Mouse (Mus musculus) 3134 (cell line): Measurements from ENCODE around the gene Pde3a.

Experiments
- DNase-seq: peaks from one replicate; pipeline ENCODE4 v3.0.0-alpha.2; 2011; ENCODE audit warnings: low spot score; ENCODE audit not compliant: insufficient read length; ENCODE audit errors: extremely low read depth

Pde3a gene

GRCm38 (mm10) chr6:141248691-141249584 lies at the start of gene Pde3a:
TSS of gene Pde3a (plus strand) at chr6:141249269.
- no peak for DNase-seq

- no peak for DNase-seq
These were observed 48.9 kb upstream of the Pde3a start for GRCm38 (mm10) chr6:141200173-141200615.

DNA sequence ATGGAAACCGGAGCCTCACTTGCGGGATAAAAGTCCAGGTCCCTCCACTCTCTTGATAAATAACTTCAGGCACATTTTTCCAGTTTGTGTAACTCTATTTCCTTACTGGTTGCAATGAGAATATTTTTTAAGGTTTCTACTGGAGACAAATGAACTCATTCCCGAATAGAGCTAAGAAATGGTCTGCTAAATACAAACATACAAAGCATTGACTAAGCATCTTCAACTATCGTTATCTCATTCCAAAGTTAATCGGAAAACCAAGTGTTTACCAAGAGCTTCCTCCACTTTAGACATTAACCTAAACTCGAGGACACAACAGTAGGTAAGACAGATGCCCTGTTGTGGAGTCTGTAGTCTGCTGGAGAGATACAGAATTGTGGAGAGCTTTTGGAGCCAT lies 41.5 kb upstream of the Pde3a start:
- DNase-seq = no peak

DNA sequence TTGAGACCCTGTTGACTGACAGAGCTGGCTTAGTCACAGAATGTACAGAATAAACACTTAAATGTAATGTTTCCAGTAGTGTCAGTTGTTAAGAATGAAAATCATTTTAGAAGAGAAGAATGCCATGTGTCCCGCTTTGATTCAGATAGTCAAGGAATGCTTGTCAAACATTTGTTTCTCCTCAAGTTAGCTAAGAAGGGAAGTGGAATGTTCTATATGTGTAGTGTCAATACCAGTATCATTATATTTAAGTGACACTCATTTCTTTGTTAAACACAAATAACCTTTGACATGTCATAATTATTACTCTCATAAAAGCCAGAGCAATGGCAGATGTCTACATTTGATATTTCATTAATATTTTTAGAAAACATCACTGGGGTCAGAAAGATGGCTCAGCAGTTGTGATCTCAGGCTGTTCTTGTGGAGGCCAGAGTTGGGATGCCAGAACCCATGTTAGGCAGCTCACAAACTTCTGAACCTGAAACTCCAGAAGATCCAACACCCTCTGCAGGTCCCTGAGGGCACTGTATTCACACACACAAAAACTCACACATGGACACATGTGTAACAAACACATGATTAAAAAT lies 40.7 kb upstream of the Pde3a start:
- no peak for DNase-seq

DNA sequence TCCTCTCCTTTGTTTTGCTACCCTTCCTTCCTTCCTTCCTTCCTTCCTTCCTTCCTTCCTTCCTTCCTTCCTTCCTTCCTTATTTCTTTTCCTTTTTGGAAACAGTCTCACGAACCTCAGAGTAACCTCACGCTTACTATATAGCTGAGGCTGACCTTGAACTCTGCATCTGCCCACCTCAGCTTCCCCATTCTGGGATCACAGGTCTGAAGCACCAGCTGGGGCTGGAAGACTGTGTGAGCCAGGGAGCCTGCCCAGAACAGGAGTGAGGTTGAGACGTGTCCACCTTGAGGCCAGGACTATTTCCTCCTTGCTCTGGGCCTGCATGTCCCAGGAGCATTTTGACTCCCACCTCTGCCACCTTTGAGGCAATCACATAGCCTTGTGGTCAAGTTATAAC lies 39.0 kb upstream of the Pde3a start:
- DNase-seq = no peak

DNA sequence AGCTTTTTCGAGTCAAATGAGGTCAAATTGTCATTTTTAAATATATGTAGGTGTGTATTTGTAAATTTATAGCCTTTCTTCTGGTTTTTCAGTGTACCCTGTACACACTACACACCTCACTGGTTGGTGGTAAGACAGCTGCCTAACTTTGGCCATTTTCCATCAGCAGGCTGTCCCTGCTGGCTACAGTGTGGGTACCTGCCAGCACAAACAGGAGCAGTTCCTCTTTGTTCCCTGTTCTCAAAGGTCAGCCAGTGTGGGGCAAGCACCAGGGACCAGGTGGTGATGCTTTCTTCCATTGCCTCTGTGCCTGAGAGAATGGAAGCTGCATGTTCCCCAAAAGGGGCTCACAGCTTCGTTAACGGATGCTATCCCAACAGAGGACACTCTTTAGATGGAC lies 28.0 kb upstream of the Pde3a start:
- no peak for DNase-seq

- no peak for DNase-seq
These were observed 22.0 kb upstream of the Pde3a start for GRCm38 (mm10) chr6:141226851-141227657.

- DNase-seq = no peak
These were observed 21.4 kb upstream of the Pde3a start for GRCm38 (mm10) chr6:141227658-141228005.

DNA sequence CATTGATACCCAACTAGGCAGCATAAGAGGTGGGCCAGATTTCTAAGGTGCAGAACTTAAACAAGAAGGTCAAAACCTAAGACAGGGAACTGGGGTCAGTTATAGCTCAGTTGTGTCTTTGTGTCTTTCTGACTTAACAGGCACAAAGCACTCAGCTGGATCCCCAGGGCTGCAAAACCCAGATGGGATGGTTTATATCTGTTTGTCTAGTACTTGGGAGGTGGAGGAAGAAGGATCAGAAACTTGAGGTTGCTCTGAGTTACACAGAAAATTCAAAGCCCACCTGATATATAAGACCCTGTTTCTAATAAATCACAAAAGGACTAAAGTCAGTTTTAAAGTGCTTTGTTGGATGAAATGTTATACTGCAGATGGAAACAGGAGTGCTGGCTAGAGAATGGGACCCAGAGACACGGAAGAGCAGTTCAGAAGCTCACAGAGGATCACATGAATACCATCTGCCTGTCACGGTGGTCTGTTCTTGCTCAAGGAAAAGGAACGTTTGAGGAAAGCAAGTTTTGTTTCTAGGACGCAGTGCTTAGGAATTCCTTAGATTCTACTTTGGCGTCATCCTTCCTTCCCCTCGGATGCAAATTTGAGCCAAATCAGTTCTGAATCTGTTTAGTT lies 16.2 kb upstream of the Pde3a start:
- no peak for DNase-seq

- DNase-seq = no peak
These were observed 7.3 kb upstream of the Pde3a start for GRCm38 (mm10) chr6:141241809-141242208.

DNA sequence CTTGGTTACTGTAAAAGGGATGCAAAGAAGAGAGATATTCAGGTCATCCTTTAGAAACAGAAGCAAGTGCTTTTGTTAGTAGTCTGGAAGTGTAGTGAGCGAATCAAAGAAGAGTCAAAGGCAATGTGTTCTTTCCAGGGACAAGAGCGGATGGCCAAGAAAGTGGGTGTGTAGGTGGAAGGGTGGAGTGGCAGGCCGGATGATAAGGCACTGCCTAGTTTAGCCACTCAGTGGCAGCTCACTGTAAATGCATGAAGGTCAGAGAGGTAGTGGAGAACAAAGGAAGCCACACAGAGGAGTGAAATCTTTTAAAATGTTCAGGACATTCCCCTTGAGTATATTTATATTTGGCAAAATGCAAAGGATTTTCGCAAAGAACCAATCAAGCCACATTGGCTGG lies 4.0 kb upstream of the Pde3a start:
- no peak for DNase-seq

DNA sequence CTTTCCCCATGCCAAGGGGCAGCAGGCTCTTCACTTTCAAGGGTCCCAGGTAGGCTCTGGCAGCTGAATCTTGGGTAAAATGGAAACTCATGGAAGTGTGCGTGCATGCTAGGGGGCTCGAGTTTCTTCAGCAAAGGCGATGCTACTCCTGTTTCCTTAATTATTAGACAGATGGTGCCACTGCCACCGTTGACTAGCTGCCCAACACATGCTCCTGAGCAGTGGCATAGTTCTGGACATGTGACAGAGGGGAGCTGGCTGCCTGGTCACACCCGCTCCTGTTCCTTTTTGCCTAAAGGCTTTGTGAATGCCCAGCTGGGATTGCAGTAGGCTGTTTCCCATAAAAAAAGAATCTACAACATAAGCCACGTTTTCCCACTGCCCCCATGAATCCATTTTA lies 2.7 kb upstream of the Pde3a start:
- no peak for DNase-seq

DNA sequence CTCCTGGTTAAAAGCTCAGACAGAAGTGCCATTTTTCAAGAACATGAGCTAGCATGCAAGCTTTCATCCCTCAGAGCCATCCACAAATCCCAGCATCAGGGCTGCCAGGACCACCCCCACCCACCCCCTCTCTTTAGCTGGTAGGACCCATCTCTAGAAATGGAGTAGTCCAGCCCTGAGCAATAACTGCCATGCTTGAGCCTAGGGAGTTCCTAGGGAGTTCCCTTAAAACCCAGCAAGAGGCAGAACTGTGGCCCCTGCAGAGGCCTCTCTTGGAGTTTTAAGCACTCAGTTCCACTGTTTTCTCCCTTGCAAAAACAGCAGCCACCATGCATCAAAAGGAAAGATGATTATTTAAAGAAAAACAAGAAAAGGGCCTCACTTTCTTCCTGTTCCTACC lies 988 bp upstream of the Pde3a start:
- DNase-seq = no peak

DNA sequence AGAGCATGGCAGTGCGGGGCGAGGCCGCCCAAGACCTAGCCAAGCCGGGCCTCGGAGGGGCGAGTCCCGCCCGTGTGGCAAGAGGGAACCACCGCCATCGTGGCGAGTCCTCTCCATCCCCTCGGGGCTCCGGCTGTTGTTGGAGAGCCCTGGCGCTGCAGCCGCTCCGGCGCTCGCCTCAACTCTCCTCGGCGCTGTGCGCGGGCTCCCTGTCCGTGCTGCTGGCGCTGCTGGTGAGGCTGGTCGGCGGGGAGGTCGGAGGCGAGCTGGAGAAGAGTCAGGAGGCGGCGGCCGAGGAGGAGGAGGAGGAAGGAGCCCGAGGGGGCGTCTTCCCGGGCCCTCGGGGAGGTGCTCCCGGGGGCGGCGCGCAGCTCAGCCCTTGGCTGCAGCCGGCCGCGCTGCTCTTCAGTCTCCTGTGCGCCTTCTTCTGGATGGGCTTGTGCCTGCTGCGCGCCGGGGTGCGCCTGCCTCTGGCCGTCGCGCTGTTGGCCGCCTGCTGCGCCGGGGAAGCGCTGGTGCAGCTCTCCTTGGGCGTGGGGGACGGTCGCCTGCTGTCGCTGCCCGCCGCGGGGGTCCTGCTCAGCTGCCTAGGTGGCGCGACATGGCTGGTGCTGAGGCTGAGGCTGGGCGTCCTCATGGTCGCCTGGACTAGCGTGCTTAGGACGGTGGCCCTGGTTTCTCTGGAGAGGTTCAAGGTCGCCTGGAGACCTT lies 671 bp downstream of the Pde3a start:
- DNase-seq = peak; percentile 20

DNA sequence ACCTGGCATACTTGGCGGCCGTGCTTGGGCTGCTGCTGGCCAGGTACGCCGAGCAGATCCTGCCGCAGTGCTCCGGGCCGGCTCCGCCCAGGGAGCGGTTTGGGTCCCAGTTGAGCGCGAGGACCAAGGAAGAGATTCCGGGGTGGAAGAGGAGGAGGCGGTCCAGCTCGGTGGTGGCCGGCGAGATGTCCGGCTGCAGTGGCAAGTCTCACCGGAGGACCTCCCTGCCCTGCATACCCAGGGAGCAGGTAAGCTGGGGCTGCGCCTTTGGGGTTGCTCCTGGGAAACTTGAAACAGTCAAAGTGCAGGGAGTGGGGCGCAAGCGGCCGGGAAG lies 1.2 kb downstream of the Pde3a start:
- DNase-seq = peak; percentile 18

DNA sequence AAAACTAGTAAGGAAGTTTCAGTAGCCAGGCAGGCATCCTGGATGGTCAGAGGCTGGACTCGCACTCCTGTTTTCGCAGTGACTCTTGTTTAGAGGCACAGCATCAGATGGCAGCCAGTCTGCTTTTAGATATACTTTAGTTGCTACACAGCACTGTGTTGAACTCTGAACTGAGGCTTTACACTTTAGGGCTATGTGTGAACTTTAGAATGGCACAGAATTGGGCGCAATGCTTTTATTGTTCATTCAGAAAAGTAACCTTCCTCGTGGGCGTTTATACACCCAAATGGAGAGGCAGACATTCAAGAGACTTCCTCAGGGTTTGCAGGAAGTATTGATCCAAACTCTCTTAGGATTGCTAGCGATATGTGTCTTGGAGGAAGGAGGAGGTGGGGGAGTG lies 1.9 kb downstream of the Pde3a start:
- DNase-seq = no peak

- DNase-seq = no peak
These were observed 3.5 kb downstream of the Pde3a start for GRCm38 (mm10) chr6:141252520-141252919.

GRCm38 (mm10) chr6:141254956-141255355 lies 5.9 kb downstream of the Pde3a start:
- no peak for DNase-seq

DNA sequence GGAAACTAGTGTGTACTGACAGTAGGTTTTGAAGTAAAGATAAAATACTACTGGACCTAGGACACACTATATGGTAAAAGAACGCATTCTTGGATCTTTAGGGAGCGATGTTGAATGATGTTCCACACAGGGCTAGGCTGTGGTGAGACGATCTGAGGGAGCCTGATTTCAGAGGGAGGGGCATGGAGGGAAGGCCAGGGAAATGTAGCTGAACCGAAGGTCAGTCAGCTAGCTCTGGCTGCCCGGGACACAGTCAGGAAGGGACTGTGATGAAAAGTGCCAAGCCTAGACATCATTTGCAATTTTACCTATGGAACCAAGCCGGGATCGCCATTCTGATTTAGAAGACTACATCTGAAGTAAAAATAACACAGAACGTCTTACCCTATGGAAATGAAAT lies 7.8 kb downstream of the Pde3a start:
- no peak for DNase-seq

DNA sequence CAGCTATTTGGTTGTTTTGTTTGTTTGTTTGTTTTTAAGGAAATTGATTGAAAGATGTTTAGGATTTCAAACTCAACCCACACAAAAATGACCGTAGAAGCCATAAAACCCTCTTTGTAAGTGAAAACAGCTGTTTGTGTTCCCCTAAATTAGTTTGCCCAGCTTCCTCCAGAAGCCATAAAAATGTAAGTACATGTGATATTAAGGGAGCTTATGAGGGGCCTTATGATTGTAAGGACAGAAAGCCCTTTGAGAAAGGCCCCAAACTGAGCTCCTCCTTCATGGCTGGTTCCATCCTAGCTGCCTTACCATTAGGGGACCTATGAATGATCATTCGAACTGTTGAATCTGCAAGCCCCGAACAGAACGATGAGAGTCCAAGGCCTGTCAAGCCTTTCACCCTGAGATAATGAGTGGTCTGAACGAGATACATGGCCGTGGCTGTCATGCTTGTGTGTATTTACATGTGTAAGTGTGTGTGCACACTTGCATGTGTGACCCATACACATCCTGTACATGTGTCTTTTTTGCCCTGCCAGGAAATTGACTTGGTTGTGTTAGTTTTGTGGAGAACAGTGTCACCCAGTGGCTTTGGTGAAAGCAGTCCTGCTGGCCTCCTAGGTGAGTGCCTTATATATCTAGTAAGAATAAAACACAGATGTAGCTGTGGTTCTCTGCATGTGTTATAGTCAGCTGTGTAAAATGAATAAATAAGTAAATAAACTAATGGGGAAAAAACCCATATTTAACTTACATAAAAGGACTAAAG lies 8.5 kb downstream of the Pde3a start:
- DNase-seq = no peak
